Mouse (Mus musculus) embryonic facial prominence, embryonic 14.5 days (tissue): Measurements from ENCODE around the gene St6galnac3. TPM values are rescaled to one million over a fixed set of nuclear protein-coding genes. Genes with fewer than 3 reads are reported as not detected.

Experiments used
- ATAC-seq: fragments of 200-750 bp; cut with Nextera tagmentation; 2 replicates; pipeline ENCODE4 v1.8.0; 2017; ENCODE audit warnings: low read depth, moderate number of reproducible peaks, moderate TSS enrichment
- DNase-seq: peaks from one replicate; pipeline ENCODE4 v3.0.0-alpha.2; 2015; ENCODE audit warnings: low spot score
- H3K27ac ChIP-seq: fragments of 300-500 bp; sonication (generic); replicated peaks from 2 replicates; pipeline ENCODE4 v1.5.1; 2014; ENCODE audit warnings: low read depth, mild to moderate bottlenecking, low read length, moderate library complexity
- H3K27me3 ChIP-seq: fragments of 300-500 bp; sonication (generic); replicated peaks from 2 replicates; pipeline ENCODE4 v1.6.1; 2014; ENCODE audit warnings: low read length; ENCODE audit not compliant: control insufficient read depth, insufficient read depth
- H3K36me3 ChIP-seq: fragments of 300-500 bp; sonication (generic); 2 replicates; pipeline ENCODE4 v1.6.1; 2014; ENCODE audit warnings: low read length, mixed read lengths; ENCODE audit not compliant: control insufficient read depth, insufficient read depth
- H3K4me1 ChIP-seq: fragments of 300-500 bp; sonication (generic); 2 replicates; pipeline ENCODE4 v1.6.1; 2014; ENCODE audit warnings: antibody characterized with exemption, low read length; ENCODE audit not compliant: control insufficient read depth, insufficient read depth
- H3K4me2 ChIP-seq: fragments of 300-500 bp; sonication (generic); 2 replicates; pipeline ENCODE4 v1.6.1; 2014; ENCODE audit warnings: low read depth, mild to moderate bottlenecking, low read length, moderate library complexity, mixed read lengths
- H3K4me3 ChIP-seq: fragments of 300-500 bp; sonication (generic); 2 replicates; pipeline ENCODE4 v1.5.1; 2014; ENCODE audit warnings: low read depth, mild to moderate bottlenecking, low read length
- H3K9ac ChIP-seq: fragments of 300-500 bp; sonication (generic); 2 replicates; pipeline ENCODE4 v1.6.1; 2014; ENCODE audit warnings: low read depth, mild to moderate bottlenecking, low read length, moderate library complexity, mixed read lengths
- H3K9me3 ChIP-seq: fragments of 300-500 bp; sonication (generic); 2 replicates; pipeline ENCODE4 v1.6.1; 2016; ENCODE audit warnings: low read length; ENCODE audit not compliant: control insufficient read depth
- WGBS: fragments of 180-500 bp; shearing (Covaris S2); extraction: QIAGEN DNeasy Blood & Tissue Kit; methylation state at CpG from one replicate; pipeline ENCODE4 v1.1.7; 2014; 5-methylcytosine and 5-hydroxymethylcytosine counted together
- polyA plus RNA-seq: library from polyadenylated mRNA; unstranded; fragments of >200 nt; fragmentation: Nextera tagmentation; extraction: Ambion mirVana; gene quantifications from 2 replicates; pipeline ENCODE4 v1.2.1, GENCODE M21; 2014

Gene St6galnac3
- polyA plus RNA-seq, 1 experiment from 2014 or later, result 30.6 TPM

GRCm38 (mm10) chr3:153409286-153409685 lies 315.7 kb downstream of the St6galnac3 start:
- Histone ChIP-seq H3K27me3 (no peaks in the 10 kb centered on the region), H3K9me3 (no peaks in the 10 kb centered on the region), H3K4me3 (no peak overlapping the region), H3K36me3 (no peaks in the 10 kb centered on the region), H3K27ac (no peak overlapping the region), H3K4me1 (peaks cover 4% of the 10 kb centered on the region; the same call in 1 of the 2 replicates), H3K4me2 (no peak overlapping the region), H3K9ac (no peak overlapping the region)
- WGBS, result 57% methylated on average over 9 of the region's 9 CpGs
- DNase-seq, result no peak
- no peak for ATAC-seq

GRCm38 (mm10) chr3:153408361-153408760 lies 316.6 kb downstream of the St6galnac3 start:
- Histone ChIP-seq H3K4me1 (peaks cover 4% of the 10 kb centered on the region; the same call in 1 of the 2 replicates), H3K27me3 (no peaks in the 10 kb centered on the region), H3K36me3 (no peaks in the 10 kb centered on the region), H3K4me3 (no peak overlapping the region), H3K9ac (no peak overlapping the region), H3K27ac (no peak overlapping the region), H3K9me3 (no peaks in the 10 kb centered on the region), H3K4me2 (no peak overlapping the region)
- 91% methylated on average over 6 of the region's 6 CpGs for whole genome bisulfite sequencing
- ATAC-seq (no peak), DNase-seq (no peak)

DNA sequence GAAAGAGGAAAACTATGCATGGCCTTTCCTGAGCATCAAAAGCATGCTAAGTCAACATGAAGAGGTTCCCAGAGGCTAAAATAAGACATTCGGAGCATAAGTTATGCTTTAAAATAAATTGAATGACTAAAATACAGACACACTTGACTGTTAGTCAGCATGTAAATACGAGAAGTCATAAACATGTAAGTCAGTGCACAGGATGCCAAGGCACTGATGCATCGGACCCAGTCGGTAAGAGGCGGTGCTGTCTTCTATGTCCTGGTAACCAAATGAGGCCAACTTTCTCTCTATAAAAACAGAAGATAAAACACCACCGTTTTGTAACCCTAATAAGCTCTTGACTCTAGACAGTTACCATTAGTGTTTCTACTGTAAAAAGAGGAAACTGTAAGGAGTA lies 317.3 kb downstream of the St6galnac3 start:
- DNase-seq (no peak), ATAC-seq (no peak)
- Histone ChIP-seq H3K4me1 (peaks cover 4% of the 10 kb centered on the region; the same call in 1 of the 2 replicates), H3K27me3 (no peaks in the 10 kb centered on the region), H3K36me3 (no peaks in the 10 kb centered on the region), H3K9ac (no peak overlapping the region), H3K9me3 (no peaks in the 10 kb centered on the region), H3K4me2 (no peak overlapping the region), H3K27ac (no peak overlapping the region), H3K4me3 (no peak overlapping the region)
- WGBS, result 94% methylated on average over 6 of the region's 6 CpGs

DNA sequence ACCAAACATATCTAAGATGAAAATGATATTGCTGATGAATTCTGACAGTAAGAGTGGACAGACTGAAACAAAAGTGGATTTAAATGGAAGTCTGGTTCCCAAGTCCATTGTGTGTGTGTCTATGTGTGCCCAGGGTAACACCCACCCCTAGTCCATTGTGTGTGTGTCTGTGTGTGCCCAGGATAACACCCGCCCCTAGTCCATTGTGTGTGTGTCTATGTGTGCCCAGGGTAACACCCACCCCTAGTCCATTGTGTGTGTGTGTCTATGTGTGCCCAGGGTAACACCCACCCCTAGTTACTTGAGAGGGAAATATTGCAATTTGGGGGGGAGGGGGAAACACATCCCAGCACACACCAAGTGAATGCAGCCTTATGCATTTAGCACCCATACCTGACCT lies 318.1 kb downstream of the St6galnac3 start:
- no peak for ATAC-seq
- no peaks in the 10 kb centered on the region for H3K36me3 ChIP-seq
- 80% methylated on average over 1 of the region's 1 CpGs for WGBS
- peaks cover 4% of the 10 kb centered on the region; the same call in 1 of the 2 replicates for H3K4me1 ChIP-seq
- H3K9ac ChIP-seq, result no peak overlapping the region
- no peaks in the 10 kb centered on the region for H3K27me3 ChIP-seq
- H3K4me3 ChIP-seq, result no peak overlapping the region
- no peak for DNase-seq
- H3K4me2 ChIP-seq, result no peak overlapping the region
- H3K27ac ChIP-seq, result no peak overlapping the region
- H3K9me3 ChIP-seq, result no peaks in the 10 kb centered on the region

DNA sequence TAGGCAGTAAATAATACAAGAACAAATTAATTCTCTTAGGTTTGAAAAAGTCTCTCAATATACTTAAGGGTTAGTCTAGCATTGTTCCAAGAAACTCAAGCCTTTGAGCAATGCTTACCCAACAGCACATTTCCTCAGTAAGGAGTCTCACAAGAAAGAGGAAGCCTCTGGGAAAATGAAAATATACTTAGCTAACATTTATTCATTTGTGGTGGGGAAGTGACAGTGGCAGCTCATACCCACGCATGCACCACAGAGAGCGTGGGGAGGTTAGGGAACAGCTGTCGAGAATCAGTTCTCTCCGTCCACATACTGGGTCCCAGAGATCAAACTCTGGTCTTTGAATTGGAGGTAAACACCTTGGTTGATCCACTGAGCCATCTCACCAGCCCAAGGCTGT lies 318.8 kb downstream of the St6galnac3 start:
- no peaks in the 10 kb centered on the region for H3K36me3 ChIP-seq
- H3K27me3 ChIP-seq, result no peaks in the 10 kb centered on the region
- no peak overlapping the region for H3K4me2 ChIP-seq
- H3K27ac ChIP-seq, result no peak overlapping the region
- DNase-seq (no peak), ATAC-seq (no peak)
- H3K4me3 ChIP-seq, result no peak overlapping the region
- no peak overlapping the region for H3K9ac ChIP-seq
- H3K4me1 ChIP-seq, result peaks cover 4% of the 10 kb centered on the region; the same call in 1 of the 2 replicates
- whole genome bisulfite sequencing, result 66% methylated on average over 4 of the region's 4 CpGs
- H3K9me3 ChIP-seq, result no peaks in the 10 kb centered on the region

DNA sequence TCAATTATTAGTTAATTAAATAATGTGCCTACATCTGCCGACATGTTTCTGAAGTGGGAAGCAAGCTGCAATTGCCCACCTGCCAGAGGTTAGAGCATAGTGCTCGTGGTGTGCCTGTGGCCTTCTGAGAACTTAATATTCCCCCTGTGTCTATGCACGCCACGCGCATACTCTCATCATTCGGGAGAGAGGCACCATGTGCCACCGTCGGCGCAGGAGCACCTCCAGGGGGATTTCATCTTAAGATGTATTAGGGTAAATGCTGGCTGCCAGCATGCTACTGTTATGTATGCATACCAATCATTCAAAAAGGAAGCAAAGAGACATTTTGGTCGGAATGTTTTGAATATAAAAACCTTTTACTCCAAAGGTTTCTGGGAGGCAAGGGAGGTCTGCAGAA lies 319.3 kb downstream of the St6galnac3 start:
- H3K4me3 ChIP-seq, result no peak overlapping the region
- no peaks in the 10 kb centered on the region for H3K27me3 ChIP-seq
- H3K9ac ChIP-seq, result no peak overlapping the region
- 56% methylated on average over 10 of the region's 10 CpGs for WGBS
- H3K36me3 ChIP-seq, result no peaks in the 10 kb centered on the region
- H3K4me2 ChIP-seq, result no peak overlapping the region
- H3K4me1 ChIP-seq, result peaks cover 4% of the 10 kb centered on the region; the same call in 1 of the 2 replicates
- ATAC-seq (no peak), DNase-seq (no peak)
- H3K9me3 ChIP-seq, result no peaks in the 10 kb centered on the region
- H3K27ac ChIP-seq, result no peak overlapping the region

GRCm38 (mm10) chr3:153400259-153400658 lies 324.7 kb downstream of the St6galnac3 start:
- no peak for DNase-seq
- no peak for ATAC-seq
- WGBS, result 93% methylated on average over 3 of the region's 3 CpGs
- 0 out of 2 replicates have a peak, but pooled peaks cover 8% of the 10 kb centered on the region for H3K4me1 ChIP-seq
- no peaks in the 10 kb centered on the region for H3K27me3 ChIP-seq
- no peak overlapping the region for H3K27ac ChIP-seq
- H3K9ac ChIP-seq, result no peak overlapping the region
- H3K36me3 ChIP-seq, result no peaks in the 10 kb centered on the region
- no peaks in the 10 kb centered on the region for H3K9me3 ChIP-seq
- no peak overlapping the region for H3K4me3 ChIP-seq
- no peak overlapping the region for H3K4me2 ChIP-seq

- Histone ChIP-seq H3K27ac (no peak overlapping the region), H3K36me3 (no peaks in the 10 kb centered on the region), H3K4me3 (no peak overlapping the region), H3K4me2 (no peak overlapping the region), H3K9ac (no peak overlapping the region), H3K4me1 (0 out of 2 replicates have a peak, but pooled peaks cover 9% of the 10 kb centered on the region), H3K27me3 (no peaks in the 10 kb centered on the region), H3K9me3 (no peaks in the 10 kb centered on the region)
- 78% methylated on average over 6 of the region's 6 CpGs for WGBS
- no peak for DNase-seq
- ATAC-seq, result no peak
Observed at GRCm38 (mm10) chr3:153399574-153399973, 325.4 kb downstream of the St6galnac3 start.

GRCm38 (mm10) chr3:153397726-153398125 lies 327.2 kb downstream of the St6galnac3 start:
- WGBS, result 87% methylated on average over 9 of the region's 9 CpGs
- ATAC-seq, result no peak
- H3K4me2 ChIP-seq, result no peak overlapping the region
- no peaks in the 10 kb centered on the region for H3K36me3 ChIP-seq
- no peaks in the 10 kb centered on the region for H3K27me3 ChIP-seq
- H3K4me3 ChIP-seq, result no peak overlapping the region
- no peak overlapping the region for H3K9ac ChIP-seq
- H3K4me1 ChIP-seq, result 0 out of 2 replicates have a peak, but pooled peaks cover 9% of the 10 kb centered on the region
- H3K27ac ChIP-seq, result no peak overlapping the region
- DNase-seq, result no peak
- peaks cover 8% of the 10 kb centered on the region; the same call in 1 of the 2 replicates for H3K9me3 ChIP-seq
